Mouse (Mus musculus) myocyte (in vitro differentiated cells): ENCODE measurements around the gene Kirrel3. TPM values are rescaled to one million over a fixed set of nuclear protein-coding genes. Genes with fewer than 3 reads are reported as not detected.

Experiments
- H3K27me3 ChIP-seq: one replicate; pipeline ENCODE4 v1.6.1; 2011; ENCODE audit not compliant: control insufficient read depth, insufficient read depth, insufficient read length
- H3K36me3 ChIP-seq: one replicate; pipeline ENCODE4 v1.6.1; 2011; ENCODE audit not compliant: control insufficient read depth, insufficient read depth
- H3K4me2 ChIP-seq: one replicate; pipeline ENCODE4 v1.6.1; 2011; ENCODE audit warnings: low read depth, control low read depth
- H3K4me3 ChIP-seq: one replicate; pipeline ENCODE4 v1.5.1; 2011; ENCODE audit warnings: mild to moderate bottlenecking, control low read depth, moderate library complexity
- H3K79me2 ChIP-seq: one replicate; pipeline ENCODE4 v1.6.1; 2011; ENCODE audit not compliant: control insufficient read depth, insufficient read depth
- H3ac ChIP-seq: one replicate; pipeline ENCODE4 v1.6.1; 2011; ENCODE audit not compliant: control insufficient read depth, insufficient read length
- CEBPB ChIP-seq: IDR thresholded peaks from 2 replicates; pipeline ENCODE4 v1.6.1; 2011; ENCODE audit warnings: mild to moderate bottlenecking, moderate library complexity; ENCODE audit not compliant: poor library complexity, insufficient read depth, severe bottlenecking
- E2F4 ChIP-seq: IDR thresholded peaks from one replicate; pipeline ENCODE4 v1.6.1; 2011; ENCODE audit warnings: mild to moderate bottlenecking, control low read depth, moderate library complexity; ENCODE audit not compliant: insufficient read depth
- MAX ChIP-seq: IDR thresholded peaks from one replicate; pipeline ENCODE4 v1.6.1; 2011; ENCODE audit warnings: low read depth, mild to moderate bottlenecking, control low read depth
- MYOD1 ChIP-seq, 3 experiments: IDR thresholded peaks; one replicate each; pipeline ENCODE4 v1.6.1; 2011; ENCODE audit warnings: control low read depth in 2 of 3, low read depth in 2 of 3, mild to moderate bottlenecking in 2 of 3, moderate library complexity in 1 of 3; ENCODE audit not compliant: insufficient read length in 2 of 3, control insufficient read depth in 1 of 3
- MYOG ChIP-seq, 3 experiments: IDR thresholded peaks; one replicate each; pipeline ENCODE4 v1.6.1; 2011; ENCODE audit warnings: control low read depth in 2 of 3, low read depth in 2 of 3, mild to moderate bottlenecking in 2 of 3; ENCODE audit not compliant: insufficient read length in 2 of 3, control insufficient read depth in 1 of 3, insufficient read depth in 1 of 3
- POLR2A ChIP-seq: IDR thresholded peaks from one replicate; pipeline ENCODE4 v1.6.1; 2011; ENCODE audit warnings: low read depth, mild to moderate bottlenecking, control low read depth, moderate library complexity; ENCODE audit not compliant: insufficient read length
- POLR2AphosphoS2 ChIP-seq: IDR thresholded peaks from one replicate; pipeline ENCODE4 v1.6.1; 2011; ENCODE audit warnings: low read depth, control low read depth; ENCODE audit not compliant: insufficient read length
- REST ChIP-seq: IDR thresholded peaks from one replicate; pipeline ENCODE4 v1.6.1; 2011; ENCODE audit warnings: mild to moderate bottlenecking, control low read depth, moderate library complexity; ENCODE audit not compliant: insufficient read depth, insufficient read length
- SRF ChIP-seq: IDR thresholded peaks from one replicate; pipeline ENCODE4 v1.6.1; 2011; ENCODE audit warnings: low read depth; ENCODE audit not compliant: control insufficient read depth, insufficient read length
- TCF12 ChIP-seq: IDR thresholded peaks from one replicate; pipeline ENCODE4 v1.6.1; 2011; ENCODE audit warnings: mild to moderate bottlenecking, control low read depth; ENCODE audit not compliant: poor library complexity, insufficient read depth, severe bottlenecking
- TCF3 ChIP-seq: IDR thresholded peaks from one replicate; pipeline ENCODE4 v1.6.1; 2011; ENCODE audit warnings: low read depth, control low read depth; ENCODE audit not compliant: insufficient read length
- USF1 ChIP-seq: IDR thresholded peaks from one replicate; pipeline ENCODE4 v1.6.1; 2011; ENCODE audit warnings: low read depth, mild to moderate bottlenecking, control low read depth, moderate library complexity
- polyA plus RNA-seq: library from polyadenylated mRNA; unstranded; fragments of >200 nt; fragmentation: generic; extraction: Trizol; gene quantifications from one replicate; pipeline ENCODE4 v1.2.1, GENCODE M21; 2012; ENCODE audit warnings: missing spikeins

Gene Kirrel3
- polyA plus RNA-seq, 1 experiment: 2.8 TPM

- H3K27me3 ChIP-seq: no peaks in the 10 kb centered on the region
- no peak overlapping the region for H3K4me3 ChIP-seq
- no peak overlapping the region for H3ac ChIP-seq
- TF ChIP-seq MYOD1 (IDR thresholded peaks at IDR 0.05; ENCODE audit: control insufficient read depth in 1 of 3, insufficient read length in 2 of 3, low read depth in 2 of 3) (no peak), POLR2AphosphoS2 (no peak), E2F4 (no peak)
- no peaks in the 10 kb centered on the region for H3K79me2 ChIP-seq
- no peak overlapping the region for H3K4me2 ChIP-seq
- H3K36me3 ChIP-seq: no peaks in the 10 kb centered on the region
These were observed 549.4 kb downstream of the Kirrel3 start for GRCm38 (mm10) chr9:35035074-35035473.

GRCm38 (mm10) chr9:35038922-35039586 lies 553.4 kb downstream of the Kirrel3 start:
- no peak overlapping the region for H3K4me3 ChIP-seq
- no peaks in the 10 kb centered on the region for H3K36me3 ChIP-seq
- H3ac ChIP-seq: no peak overlapping the region
- H3K4me2 ChIP-seq: no peak overlapping the region
- H3K79me2 ChIP-seq: no peaks in the 10 kb centered on the region
- no peaks in the 10 kb centered on the region for H3K27me3 ChIP-seq
- no peak for TF ChIP-seq TCF12
- TF ChIP-seq MYOD1 (IDR thresholded peaks at IDR 0.05; ENCODE audit: control insufficient read depth in 1 of 3, insufficient read length in 2 of 3, low read depth in 2 of 3): no peak
- no peak for TF ChIP-seq TCF3
- no peak for TF ChIP-seq POLR2AphosphoS2

GRCm38 (mm10) chr9:35039846-35040245 lies 554.2 kb downstream of the Kirrel3 start:
- H3K36me3 ChIP-seq: no peaks in the 10 kb centered on the region
- H3K4me3 ChIP-seq: no peak overlapping the region
- H3ac ChIP-seq: no peak overlapping the region
- TF ChIP-seq MYOG (IDR thresholded peaks at IDR 0.05; ENCODE audit: control insufficient read depth in 1 of 3, insufficient read depth in 1 of 3, insufficient read length in 2 of 3, low read depth in 2 of 3): no peak
- no peak for TF ChIP-seq MYOD1 (IDR thresholded peaks at IDR 0.05; ENCODE audit: control insufficient read depth in 1 of 3, insufficient read length in 2 of 3, low read depth in 2 of 3)
- TF ChIP-seq REST: no peak
- no peak for TF ChIP-seq SRF
- no peak for TF ChIP-seq TCF12
- no peak for TF ChIP-seq POLR2AphosphoS2
- TF ChIP-seq USF1: no peak
- H3K27me3 ChIP-seq: no peaks in the 10 kb centered on the region
- H3K4me2 ChIP-seq: no peak overlapping the region
- H3K79me2 ChIP-seq: no peaks in the 10 kb centered on the region

- Histone ChIP-seq H3K79me2 (no peaks in the 10 kb centered on the region), H3K36me3 (no peaks in the 10 kb centered on the region), H3ac (no peak overlapping the region), H3K4me2 (no peak overlapping the region), H3K4me3 (no peak overlapping the region), H3K27me3 (no peaks in the 10 kb centered on the region)
- no peak for TF ChIP-seq POLR2A
- no peak for TF ChIP-seq SRF
- TF ChIP-seq TCF12: peak; percentile 94
- peak; percentile 88 to 91 (median 89) for TF ChIP-seq MYOD1 (IDR thresholded peaks at IDR 0.05; ENCODE audit: control insufficient read depth in 1 of 3, insufficient read length in 2 of 3, low read depth in 2 of 3)
- TF ChIP-seq E2F4: no peak
- no peak for TF ChIP-seq POLR2AphosphoS2
- TF ChIP-seq MYOG (IDR thresholded peaks at IDR 0.05; ENCODE audit: control insufficient read depth in 1 of 3, insufficient read depth in 1 of 3, insufficient read length in 2 of 3, low read depth in 2 of 3): peak; percentile 55 to 100 (median 94)
- peak; percentile 80 for TF ChIP-seq TCF3
These were observed 555.8 kb downstream of the Kirrel3 start for GRCm38 (mm10) chr9:35041493-35041892.

GRCm38 (mm10) chr9:35043619-35044018 lies 557.9 kb downstream of the Kirrel3 start:
- Histone ChIP-seq H3K27me3 (no peaks in the 10 kb centered on the region), H3K79me2 (no peaks in the 10 kb centered on the region), H3ac (no peak overlapping the region), H3K4me2 (peak overlapping the region; percentile 57), H3K36me3 (no peaks in the 10 kb centered on the region), H3K4me3 (no peak overlapping the region)
- TF ChIP-seq TCF3 (no peak), MYOG (IDR thresholded peaks at IDR 0.05; ENCODE audit: control insufficient read depth in 1 of 3, insufficient read depth in 1 of 3, insufficient read length in 2 of 3, low read depth in 2 of 3) (no peak), REST (no peak), CEBPB (no peak), MAX (no peak), MYOD1 (IDR thresholded peaks at IDR 0.05; ENCODE audit: control insufficient read depth in 1 of 3, insufficient read length in 2 of 3, low read depth in 2 of 3) (no peak), SRF (no peak), E2F4 (no peak), USF1 (no peak), POLR2A (no peak), TCF12 (no peak), POLR2AphosphoS2 (no peak)
